Mouse (Mus musculus): Measurements from ENCODE around the gene Fsd1l.

- TF ChIP-seq CTCF (IDR thresholded peaks at IDR 0.05; ENCODE audit: low read depth, low read length): no peak
- TF ChIP-seq EP300 (IDR thresholded peaks at IDR 0.05; ENCODE audit: insufficient read depth, low read depth, low read length): no peak
These were observed 6.1 kb downstream of the Fsd1l start for GRCm38 (mm10) chr4:53637269-53637909.
